ENCODE assay signal across 19 mouse cellular contexts in the genomic region with DNA sequence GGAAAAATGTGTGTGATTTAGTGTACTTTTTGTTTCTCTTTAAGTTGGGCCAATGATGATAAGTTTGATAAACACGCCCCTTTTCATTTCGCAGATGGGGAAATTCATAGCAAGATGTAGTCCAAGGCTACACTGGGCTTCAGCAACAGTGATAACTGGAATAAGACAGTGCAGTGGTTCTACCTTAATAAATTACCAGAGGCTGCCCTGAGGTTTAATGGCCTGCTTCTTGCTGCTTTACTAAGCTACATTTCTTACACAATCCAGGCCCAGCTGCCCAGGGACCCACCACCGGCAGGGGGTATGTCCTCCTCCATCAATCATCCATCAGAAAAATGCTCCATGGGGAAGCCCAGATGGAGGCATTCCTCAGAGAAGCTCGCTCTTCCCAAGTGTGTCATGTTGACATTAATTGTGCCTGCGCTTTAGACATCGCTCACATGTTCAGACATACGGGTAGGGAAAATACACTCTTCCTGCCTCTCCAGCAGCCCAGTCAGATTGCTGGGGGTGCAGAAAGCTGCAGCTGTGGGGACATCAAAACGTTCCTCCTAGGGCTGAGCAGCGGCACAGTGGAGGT. TPM values are rescaled to one million over a fixed set of nuclear protein-coding genes. Genes with fewer than 3 reads are reported as not detected.
A peak's percentile ranks its signal among the peaks of the same experiment; 100 is the strongest.
DNase-seq lines count a peak whose midpoint lies in the region; ATAC-seq and TF ChIP-seq lines count a peak whose summit lies in the region.
"Had no signal": no experiment of that assay in that cellular context is flagged by ENCODE, and none has a peak within 500 bp of the region (broad histone marks: within the 10 kb centered on the region; RNA-seq: fewer than 3 reads in every experiment).

No protein-coding gene starts in this region.

- no peaks in the 10 kb centered on the region for H3K27me3 ChIP-seq in hindbrain, embryonic 16.5 days (replicated peaks; ENCODE audit: control insufficient read depth, insufficient read depth, low read length)
- H3K27me3 ChIP-seq: embryonic facial prominence, embryonic 15.5 days; intestine, embryonic 15.5 days; liver, embryonic 12.5 days; midbrain, embryonic 13.5 days had no signal

- H3K4me1 ChIP-seq in hindbrain, embryonic 16.5 days (ENCODE audit: control insufficient read depth, insufficient read depth, low read depth, low read length): no peaks in the 10 kb centered on the region
- H3K4me1 ChIP-seq: embryonic facial prominence, embryonic 15.5 days; heart, embryonic 10.5 days; intestine, embryonic 15.5 days; liver, embryonic 12.5 days; midbrain, embryonic 13.5 days had no signal

- H3K4me2 ChIP-seq in hindbrain, embryonic 16.5 days (ENCODE audit: low read length): no peak overlapping the region
- H3K4me2 ChIP-seq: embryonic facial prominence, embryonic 15.5 days; intestine, embryonic 15.5 days; liver, embryonic 12.5 days; lung, embryonic 14.5 days; midbrain, embryonic 13.5 days had no signal

- no peak for DNase-seq in left cerebral cortex, adult 2 months (ENCODE audit: extremely low spot score in 1 of 2, low spot score in 2 of 2)
- DNase-seq in left cerebral cortex, adult 11 months (ENCODE audit: low spot score): no peak
- peak; percentile 16 for DNase-seq in embryo, embryonic 11 days
- peak; percentile 68 for DNase-seq in retina, postnatal 1 day
- no peak for DNase-seq in urinary bladder, adult 18-20 months (ENCODE audit: low spot score in 2 of 2)
- DNase-seq: cerebellum, adult 11 months; cerebellum, postnatal 25 days; gastrocnemius, postnatal 36 days; heart, postnatal 10 days; kidney, postnatal 10 days; lung, embryonic 14.5 days; thymus, adult 2 months had no signal

- TF ChIP-seq CTCF in left cerebral cortex, adult 2 months (IDR thresholded peaks at IDR 0.05): no peak

- peak overlapping the region; percentile 47; the same call in 1 of the 2 replicates for H3K27ac ChIP-seq in left cerebral cortex, adult 2 months
- H3K27ac ChIP-seq in hindbrain, embryonic 16.5 days (ENCODE audit: low read depth, low read length): 0 out of 2 replicates have a peak overlapping the region, but pooled peaks have one; percentile 18
- H3K27ac ChIP-seq: embryonic facial prominence, embryonic 15.5 days; heart, embryonic 10.5 days; intestine, embryonic 15.5 days; liver, embryonic 12.5 days; midbrain, embryonic 13.5 days had no signal

- intact Hi-C loops in left cerebral cortex, adult 2 months (cut with DNase I): no loop called here

- no peak overlapping the region for H3K9ac ChIP-seq in hindbrain, embryonic 16.5 days (ENCODE audit: low read depth, low read length)
- H3K9ac ChIP-seq: embryonic facial prominence, embryonic 15.5 days; intestine, embryonic 15.5 days; liver, embryonic 12.5 days; lung, embryonic 14.5 days; midbrain, embryonic 13.5 days had no signal

- WGBS in hindbrain, embryonic 16.5 days: 35% methylated on average over 9 of the region's 9 CpGs

- no peaks in the 10 kb centered on the region for H3K36me3 ChIP-seq in hindbrain, embryonic 16.5 days (ENCODE audit: control insufficient read depth, insufficient read depth, low read length)
- H3K36me3 ChIP-seq: embryonic facial prominence, embryonic 15.5 days; heart, embryonic 10.5 days; intestine, embryonic 15.5 days; liver, embryonic 12.5 days; midbrain, embryonic 13.5 days had no signal

- ATAC-seq in hindbrain, embryonic 16.5 days: peak; percentile 40; the same call in 1 of the 2 replicates
- no peak for ATAC-seq in inflammation-experienced regulatory T-cells, adult 6 months
- ATAC-seq: intestine, embryonic 15.5 days; liver, embryonic 12.5 days; midbrain, embryonic 13.5 days had no signal

- no peaks in the 10 kb centered on the region for H3K9me3 ChIP-seq in hindbrain, embryonic 16.5 days (ENCODE audit: control insufficient read depth, low read length)
- H3K9me3 ChIP-seq: embryonic facial prominence, embryonic 15.5 days; heart, embryonic 10.5 days; intestine, embryonic 15.5 days; liver, embryonic 12.5 days; midbrain, embryonic 13.5 days had no signal

- H3K4me3 ChIP-seq in left cerebral cortex, adult 2 months: no peak overlapping the region
- H3K4me3 ChIP-seq in hindbrain, embryonic 16.5 days (ENCODE audit: low read length): no peak overlapping the region
- H3K4me3 ChIP-seq: embryonic facial prominence, embryonic 15.5 days; heart, embryonic 10.5 days; intestine, embryonic 15.5 days; liver, embryonic 12.5 days; midbrain, embryonic 13.5 days had no signal

RNA-seq across cellular contexts. Expression of gene Myo16, which starts 56.7 kb away (rescaled TPM):
- 10 to 100 TPM; 30.5 to 38.7 TPM for total RNA-seq in left cerebral cortex, adult 2 months (2021)
- polyA plus RNA-seq in hindbrain, embryonic 16.5 days (2015; fragmentation: Nextera tagmentation; extraction: Ambion mirVana): 4.6 and 6.1 TPM in 2 replicates
- not detected for polyA plus RNA-seq in inflammation-experienced regulatory T-cells, adult 6 months (2017; shearing (Covaris generic))

Comparison
In these comparisons a context has a peak if more than half of its experiments do, and no peak if none do; other contexts are left out.
1. DNase-seq: peak in embryo, embryonic 11 days (single experiment) and retina, postnatal 1 day (single experiment); none in left cerebral cortex, adult 2 months (0 of 2), left cerebral cortex, adult 11 months (single experiment) and urinary bladder, adult 18-20 months (0 of 2).